Mouse (Mus musculus) myocyte (in vitro differentiated cells): ENCODE results near the gene Gak. TPM values are rescaled to one million over a fixed set of nuclear protein-coding genes. Genes with fewer than 3 reads are reported as not detected.
A peak's percentile ranks its signal among the peaks of the same experiment; 100 is the strongest.

Experiments
- H3K27me3 ChIP-seq: one replicate; pipeline ENCODE4 v1.6.1; 2011; ENCODE audit not compliant: control insufficient read depth, insufficient read depth, insufficient read length
- H3K36me3 ChIP-seq: one replicate; pipeline ENCODE4 v1.6.1; 2011; ENCODE audit not compliant: control insufficient read depth, insufficient read depth
- H3K4me2 ChIP-seq: one replicate; pipeline ENCODE4 v1.6.1; 2011; ENCODE audit warnings: low read depth, control low read depth
- H3K4me3 ChIP-seq: one replicate; pipeline ENCODE4 v1.5.1; 2011; ENCODE audit warnings: mild to moderate bottlenecking, control low read depth, moderate library complexity
- H3K79me2 ChIP-seq: one replicate; pipeline ENCODE4 v1.6.1; 2011; ENCODE audit not compliant: control insufficient read depth, insufficient read depth
- H3ac ChIP-seq: one replicate; pipeline ENCODE4 v1.6.1; 2011; ENCODE audit not compliant: control insufficient read depth, insufficient read length
- CEBPB ChIP-seq: IDR thresholded peaks from 2 replicates; pipeline ENCODE4 v1.6.1; 2011; ENCODE audit warnings: mild to moderate bottlenecking, moderate library complexity; ENCODE audit not compliant: poor library complexity, insufficient read depth, severe bottlenecking
- E2F4 ChIP-seq: IDR thresholded peaks from one replicate; pipeline ENCODE4 v1.6.1; 2011; ENCODE audit warnings: mild to moderate bottlenecking, control low read depth, moderate library complexity; ENCODE audit not compliant: insufficient read depth
- MAX ChIP-seq: IDR thresholded peaks from one replicate; pipeline ENCODE4 v1.6.1; 2011; ENCODE audit warnings: low read depth, mild to moderate bottlenecking, control low read depth
- MYOD1 ChIP-seq, 3 experiments: IDR thresholded peaks; one replicate each; pipeline ENCODE4 v1.6.1; 2011; ENCODE audit warnings: control low read depth in 2 of 3, low read depth in 2 of 3, mild to moderate bottlenecking in 2 of 3, moderate library complexity in 1 of 3; ENCODE audit not compliant: insufficient read length in 2 of 3, control insufficient read depth in 1 of 3
- MYOG ChIP-seq, 3 experiments: IDR thresholded peaks; one replicate each; pipeline ENCODE4 v1.6.1; 2011; ENCODE audit warnings: control low read depth in 2 of 3, low read depth in 2 of 3, mild to moderate bottlenecking in 2 of 3; ENCODE audit not compliant: insufficient read length in 2 of 3, control insufficient read depth in 1 of 3, insufficient read depth in 1 of 3
- POLR2A ChIP-seq: IDR thresholded peaks from one replicate; pipeline ENCODE4 v1.6.1; 2011; ENCODE audit warnings: low read depth, mild to moderate bottlenecking, control low read depth, moderate library complexity; ENCODE audit not compliant: insufficient read length
- POLR2AphosphoS2 ChIP-seq: IDR thresholded peaks from one replicate; pipeline ENCODE4 v1.6.1; 2011; ENCODE audit warnings: low read depth, control low read depth; ENCODE audit not compliant: insufficient read length
- REST ChIP-seq: IDR thresholded peaks from one replicate; pipeline ENCODE4 v1.6.1; 2011; ENCODE audit warnings: mild to moderate bottlenecking, control low read depth, moderate library complexity; ENCODE audit not compliant: insufficient read depth, insufficient read length
- SRF ChIP-seq: IDR thresholded peaks from one replicate; pipeline ENCODE4 v1.6.1; 2011; ENCODE audit warnings: low read depth; ENCODE audit not compliant: control insufficient read depth, insufficient read length
- TCF12 ChIP-seq: IDR thresholded peaks from one replicate; pipeline ENCODE4 v1.6.1; 2011; ENCODE audit warnings: mild to moderate bottlenecking, control low read depth; ENCODE audit not compliant: poor library complexity, insufficient read depth, severe bottlenecking
- TCF3 ChIP-seq: IDR thresholded peaks from one replicate; pipeline ENCODE4 v1.6.1; 2011; ENCODE audit warnings: low read depth, control low read depth; ENCODE audit not compliant: insufficient read length
- USF1 ChIP-seq: IDR thresholded peaks from one replicate; pipeline ENCODE4 v1.6.1; 2011; ENCODE audit warnings: low read depth, mild to moderate bottlenecking, control low read depth, moderate library complexity
- polyA plus RNA-seq: library from polyadenylated mRNA; unstranded; fragments of >200 nt; fragmentation: generic; extraction: Trizol; gene quantifications from one replicate; pipeline ENCODE4 v1.2.1, GENCODE M21; 2012; ENCODE audit warnings: missing spikeins

Gene Gak
- polyA plus RNA-seq, 1 experiment, result 46.1 TPM

DNA sequence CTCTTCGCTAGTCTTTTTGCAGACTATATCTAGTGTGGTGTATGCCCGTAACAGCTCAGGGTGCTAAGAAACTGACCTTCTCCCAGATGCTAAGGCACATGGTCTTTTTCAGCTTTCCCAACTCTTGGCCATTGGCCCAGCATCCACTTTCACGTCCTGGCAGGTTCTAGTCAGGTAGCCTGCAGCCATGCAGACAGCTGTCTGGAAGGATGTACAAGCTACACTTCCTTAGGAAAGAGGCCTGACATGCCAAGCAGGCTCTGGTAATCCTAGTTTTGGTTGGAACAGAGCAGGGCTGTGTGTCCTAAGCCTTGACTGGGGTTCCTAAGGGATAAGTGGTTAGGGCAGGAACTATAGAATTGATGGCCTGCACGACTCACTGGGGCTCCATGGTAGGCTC is 33.2 kb upstream of the Gak start:
- no peaks in the 10 kb centered on the region for H3K27me3 ChIP-seq
- no peak overlapping the region for H3K4me3 ChIP-seq
- H3K36me3 ChIP-seq, result no peaks in the 10 kb centered on the region
- H3ac ChIP-seq, result no peak overlapping the region
- no peak overlapping the region for H3K4me2 ChIP-seq
- H3K79me2 ChIP-seq, result peaks cover 6% of the 10 kb centered on the region
- no peak for TF ChIP-seq MYOD1 (IDR thresholded peaks at IDR 0.05; ENCODE audit: control insufficient read depth in 1 of 3, insufficient read length in 2 of 3, low read depth in 2 of 3)
- TF ChIP-seq POLR2A, result no peak
- no peak for TF ChIP-seq POLR2AphosphoS2
- no peak for TF ChIP-seq E2F4
- TF ChIP-seq CEBPB, result no peak
- no peak for TF ChIP-seq REST
- no peak for TF ChIP-seq USF1

DNA sequence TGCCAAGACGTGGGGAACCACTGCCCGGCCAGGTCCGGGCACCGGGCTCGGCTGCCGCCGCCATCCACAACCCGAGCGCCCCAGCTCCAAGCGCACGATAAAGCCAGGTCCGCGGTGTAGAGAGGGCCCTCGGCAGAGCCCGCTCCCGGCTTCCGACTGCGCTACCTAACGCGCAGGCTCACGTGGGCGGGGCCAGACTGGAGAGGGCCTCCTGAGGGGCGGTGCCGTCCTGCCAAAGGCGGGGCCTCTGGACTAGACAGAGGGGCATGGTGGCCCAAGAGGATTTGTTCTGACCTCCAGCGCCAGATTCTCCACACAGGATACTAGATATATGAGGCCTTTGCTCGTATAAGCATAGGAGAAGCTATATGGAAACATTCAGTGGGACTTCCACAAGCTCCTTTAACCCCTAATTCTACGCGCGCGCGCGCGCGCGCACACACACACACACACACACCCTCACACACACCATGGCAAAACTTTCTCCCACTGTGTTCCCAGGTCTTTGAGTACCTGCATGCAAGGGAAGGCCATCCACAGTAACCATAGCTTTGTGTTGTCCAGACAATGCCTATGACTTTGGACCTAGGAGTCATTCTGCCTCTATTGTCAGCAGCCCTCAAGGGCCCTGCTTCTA is 31.2 kb upstream of the Gak start:
- Histone ChIP-seq H3K4me2 (peak overlapping the region; percentile 96), H3K79me2 (peaks cover 6% of the 10 kb centered on the region), H3ac (peak overlapping the region; percentile 54), H3K4me3 (peak overlapping the region; percentile 61), H3K36me3 (no peaks in the 10 kb centered on the region), H3K27me3 (no peaks in the 10 kb centered on the region)
- TF ChIP-seq POLR2AphosphoS2, result peak; percentile 58
- TF ChIP-seq POLR2A, result peak; percentile 61
- TF ChIP-seq MYOG (IDR thresholded peaks at IDR 0.05; ENCODE audit: control insufficient read depth in 1 of 3, insufficient read depth in 1 of 3, insufficient read length in 2 of 3, low read depth in 2 of 3), result no peak

DNA sequence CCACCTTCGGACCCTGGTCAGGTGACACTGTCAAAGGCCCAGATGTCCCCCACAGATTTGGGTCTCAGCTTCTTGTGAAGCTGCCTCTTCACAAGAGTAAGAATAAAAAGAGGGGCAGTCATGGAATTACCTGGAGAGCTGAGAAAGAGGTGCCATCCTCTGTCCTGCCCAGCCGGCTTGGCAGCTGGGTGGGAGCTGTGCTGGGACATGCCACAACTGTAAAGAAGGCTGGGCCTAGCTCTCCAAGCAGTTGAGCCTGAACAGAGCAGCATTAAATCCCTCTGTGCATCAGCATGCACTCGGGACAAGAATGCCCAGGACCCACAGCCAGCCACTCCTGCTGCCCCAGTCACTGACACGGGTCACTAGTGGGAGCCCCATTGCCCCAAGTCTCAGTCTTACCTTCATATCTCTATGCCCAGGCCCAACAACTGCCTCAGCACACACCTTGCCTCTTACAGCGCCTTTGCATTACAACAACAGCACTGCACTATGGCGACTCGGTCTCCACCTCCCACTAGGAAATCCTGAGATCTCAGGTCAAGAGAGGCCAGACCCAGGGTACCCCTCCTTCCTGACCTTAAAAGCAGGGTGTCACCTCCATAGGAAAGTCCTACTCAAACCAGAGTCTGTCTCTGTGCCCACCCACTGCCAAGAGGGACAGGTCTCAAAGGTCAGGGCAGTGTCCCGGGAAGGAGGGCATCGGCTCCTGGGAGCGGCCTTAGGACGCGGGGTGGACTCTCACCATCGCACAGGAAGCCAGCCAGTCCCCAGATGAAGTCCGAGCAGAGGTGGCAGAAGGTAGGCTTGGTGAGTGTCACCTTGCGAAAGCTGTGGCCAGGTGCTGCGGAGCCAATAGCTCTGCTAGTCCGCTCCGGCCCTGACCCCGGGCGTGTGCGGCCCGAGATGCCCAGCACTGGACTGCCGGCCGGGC is 30.4 kb upstream of the Gak start, which contains the start of gene Idua:
Gene Idua, plus strand, starts transcription at position 634 of the 934 bp plus-strand sequence.
- Histone ChIP-seq H3K4me3 (peak within 1 kb of the TSS; percentile 61), H3K79me2 (peaks cover 6% of the 10 kb centered on the region), H3K27me3 (no peaks in the 10 kb centered on the region), H3ac (peak within 1 kb of the TSS; percentile 54), H3K4me2 (peak within 1 kb of the TSS; percentile 96), H3K36me3 (no peaks in the 10 kb centered on the region)
- TF ChIP-seq SRF (no peak), USF1 (no peak), TCF3 (no peak), POLR2A (no peak), REST (no peak), CEBPB (no peak), TCF12 (no peak), MAX (no peak), POLR2AphosphoS2 (no peak), MYOG (IDR thresholded peaks at IDR 0.05; ENCODE audit: control insufficient read depth in 1 of 3, insufficient read depth in 1 of 3, insufficient read length in 2 of 3, low read depth in 2 of 3) (no peak), E2F4 (no peak)

DNA sequence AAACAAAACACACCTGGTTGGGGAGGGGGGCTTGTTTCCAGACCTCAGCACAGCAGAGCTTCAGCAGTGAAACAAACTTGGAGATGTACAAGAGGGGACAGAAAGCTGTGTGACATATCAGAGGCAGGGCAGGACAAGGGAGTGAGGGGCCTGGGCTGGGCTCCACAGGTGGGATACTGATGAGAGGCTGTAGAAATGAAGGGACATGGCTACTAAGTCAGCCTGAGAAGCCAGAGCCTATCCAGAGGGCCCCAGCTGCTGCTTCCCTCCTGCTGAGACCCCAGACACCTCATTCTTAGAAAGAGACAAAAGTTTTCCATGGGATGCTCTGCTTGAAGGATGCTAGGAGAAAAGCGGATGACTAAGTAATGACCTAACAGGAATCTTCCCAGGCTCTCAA is 29.1 kb upstream of the Gak start:
- no peak overlapping the region for H3K4me2 ChIP-seq
- no peaks in the 10 kb centered on the region for H3K27me3 ChIP-seq
- H3K36me3 ChIP-seq, result no peaks in the 10 kb centered on the region
- no peak overlapping the region for H3ac ChIP-seq
- H3K79me2 ChIP-seq, result peaks cover 6% of the 10 kb centered on the region
- TF ChIP-seq E2F4 (no peak), REST (no peak), MYOD1 (IDR thresholded peaks at IDR 0.05; ENCODE audit: control insufficient read depth in 1 of 3, insufficient read length in 2 of 3, low read depth in 2 of 3) (no peak), SRF (no peak), TCF3 (no peak), TCF12 (no peak), MAX (no peak), POLR2A (no peak), POLR2AphosphoS2 (no peak), CEBPB (no peak), USF1 (no peak), MYOG (IDR thresholded peaks at IDR 0.05; ENCODE audit: control insufficient read depth in 1 of 3, insufficient read depth in 1 of 3, insufficient read length in 2 of 3, low read depth in 2 of 3) (no peak)
- H3K4me3 ChIP-seq, result peak overlapping the region; percentile 61

DNA sequence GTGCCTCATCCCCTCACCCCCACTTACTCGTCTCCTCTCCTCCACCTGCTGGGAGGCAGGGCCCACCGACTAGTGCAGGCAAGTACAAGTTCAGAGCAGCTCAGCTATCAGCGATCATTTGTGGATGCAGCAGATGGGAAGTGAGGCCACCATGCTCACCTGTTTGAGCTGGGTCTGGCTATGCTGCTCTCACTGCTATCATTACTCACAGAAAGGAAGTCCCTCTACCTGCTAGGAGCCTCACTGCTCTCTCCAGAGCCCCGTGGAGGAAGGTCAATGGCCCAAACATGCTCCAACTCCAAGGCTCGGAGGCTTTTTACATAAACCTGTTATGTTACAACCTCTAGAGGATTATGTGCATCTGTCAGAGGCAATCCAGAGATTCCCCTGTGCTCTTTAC is 27.9 kb upstream of the Gak start:
- no peak overlapping the region for H3K4me3 ChIP-seq
- no peak overlapping the region for H3K4me2 ChIP-seq
- H3ac ChIP-seq, result no peak overlapping the region
- no peaks in the 10 kb centered on the region for H3K27me3 ChIP-seq
- no peak for TF ChIP-seq MYOG (IDR thresholded peaks at IDR 0.05; ENCODE audit: control insufficient read depth in 1 of 3, insufficient read depth in 1 of 3, insufficient read length in 2 of 3, low read depth in 2 of 3)
- no peak for TF ChIP-seq POLR2AphosphoS2
- H3K36me3 ChIP-seq, result no peaks in the 10 kb centered on the region
- H3K79me2 ChIP-seq, result peaks cover 6% of the 10 kb centered on the region
